Mouse (Mus musculus) ovary, postnatal 14 days (tissue): Measurements from ENCODE around the gene Nkd2.

ENCODE experiments used
- DNase-seq: peaks from one replicate; pipeline ENCODE4 v3.0.0; 2022; ENCODE audit warnings: low spot score

The Nkd2 gene

GRCm38 (mm10) chr13:73847465-73847836 lies at the start of gene Nkd2:
Nkd2 (minus strand) TSS chr13:73847631.
- peak; percentile 79 for DNase-seq

GRCm38 (mm10) chr13:73892493-73893178 lies 45.2 kb upstream of the Nkd2 start:
- DNase-seq = no peak

- DNase-seq = peak; percentile 77
These were observed 40.0 kb upstream of the Nkd2 start for GRCm38 (mm10) chr13:73887415-73887874.

GRCm38 (mm10) chr13:73886601-73887000 lies 39.2 kb upstream of the Nkd2 start:
- no peak for DNase-seq

GRCm38 (mm10) chr13:73886066-73886465 lies 38.6 kb upstream of the Nkd2 start:
- no peak for DNase-seq

GRCm38 (mm10) chr13:73885656-73886055 lies 38.2 kb upstream of the Nkd2 start:
- no peak for DNase-seq

- no peak for DNase-seq
These were observed 33.9 kb upstream of the Nkd2 start for GRCm38 (mm10) chr13:73881347-73881746.

GRCm38 (mm10) chr13:73879824-73880223 lies 32.4 kb upstream of the Nkd2 start:
- DNase-seq = peak; percentile 40

- no peak for DNase-seq
These were observed 24.7 kb upstream of the Nkd2 start for GRCm38 (mm10) chr13:73872159-73872558.

- DNase-seq = no peak
These were observed 604 bp downstream of the Nkd2 start for GRCm38 (mm10) chr13:73846589-73847464.

GRCm38 (mm10) chr13:73842696-73843095 lies 4.7 kb downstream of the Nkd2 start:
- DNase-seq = no peak

- no peak for DNase-seq
These were observed 7.7 kb downstream of the Nkd2 start for GRCm38 (mm10) chr13:73839740-73840139.

GRCm38 (mm10) chr13:73839137-73839548 lies 8.3 kb downstream of the Nkd2 start:
- DNase-seq = no peak

- no peak for DNase-seq
These were observed 9.7 kb downstream of the Nkd2 start for GRCm38 (mm10) chr13:73837708-73838107.

GRCm38 (mm10) chr13:73836491-73836890 lies 10.9 kb downstream of the Nkd2 start:
- no peak for DNase-seq

- no peak for DNase-seq
These were observed 11.6 kb downstream of the Nkd2 start for GRCm38 (mm10) chr13:73835791-73836190.

GRCm38 (mm10) chr13:73833809-73834208 lies 13.6 kb downstream of the Nkd2 start:
- no peak for DNase-seq

GRCm38 (mm10) chr13:73831486-73831885 lies 15.9 kb downstream of the Nkd2 start:
- DNase-seq = peak; percentile 63

GRCm38 (mm10) chr13:73827243-73827642 lies 20.2 kb downstream of the Nkd2 start:
- DNase-seq = no peak

GRCm38 (mm10) chr13:73823711-73824110 lies 23.7 kb downstream of the Nkd2 start:
- DNase-seq = no peak

GRCm38 (mm10) chr13:73822187-73822800 lies 25.1 kb downstream of the Nkd2 start:
- peak; percentile 53 for DNase-seq

GRCm38 (mm10) chr13:73821251-73821650 lies 26.2 kb downstream of the Nkd2 start:
- DNase-seq = no peak

GRCm38 (mm10) chr13:73818921-73819320 lies 28.5 kb downstream of the Nkd2 start:
- DNase-seq = no peak
